Mouse (Mus musculus) adrenal gland, adult 18-20 months (tissue): ENCODE measurements at regions not wholly inside any gene's neighbourhood (a gene's known extent, or its start where the extent isn't known, plus 50 kb on each side); places are given as distances from the start of the nearest gene placed in this dataset.

Source experiments
- DNase-seq, 2 experiments: peaks; one replicate each; pipeline ENCODE4 v3.0.0; 2021 to 2022; ENCODE audit warnings: low spot score in 2 of 2
- microRNA-seq, 2 experiments: library from miRNA; unstranded; fragments of <30 nt; microRNA quantifications; one replicate each; pipeline ENCODE4 v1.2.0; 2021; ENCODE audit warnings: borderline number of aligned reads in 2 of 2

DNA sequence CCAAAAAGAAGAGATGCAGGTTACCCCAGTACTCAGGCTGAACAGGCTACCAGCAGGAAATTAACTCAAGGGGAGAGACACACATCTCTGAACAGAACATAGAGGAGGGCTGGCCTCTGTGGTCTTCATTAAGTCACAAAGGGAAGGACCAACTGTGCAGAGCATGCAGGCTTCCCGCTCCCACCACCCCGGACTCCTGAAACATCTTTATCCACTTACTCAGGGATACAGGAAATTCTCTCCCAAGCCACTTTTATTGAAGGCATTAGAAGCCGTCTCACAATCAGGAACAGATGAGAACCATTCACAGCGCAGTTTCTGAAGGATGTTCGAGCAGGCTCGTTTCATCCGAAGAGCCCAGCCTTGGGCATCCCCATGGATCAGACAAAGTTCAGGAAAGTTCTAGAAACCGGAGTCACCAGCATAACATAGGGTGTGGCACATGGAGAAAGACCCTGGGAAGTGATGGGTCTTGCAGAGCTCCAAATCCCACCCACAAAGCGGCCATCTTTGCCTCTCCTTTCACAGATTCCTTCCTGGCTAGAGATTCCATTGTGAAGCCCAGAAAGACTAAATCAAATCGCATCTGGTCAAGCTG lies 55.9 kb upstream of the Zbtb40 start:
- no peak for DNase-seq

DNA sequence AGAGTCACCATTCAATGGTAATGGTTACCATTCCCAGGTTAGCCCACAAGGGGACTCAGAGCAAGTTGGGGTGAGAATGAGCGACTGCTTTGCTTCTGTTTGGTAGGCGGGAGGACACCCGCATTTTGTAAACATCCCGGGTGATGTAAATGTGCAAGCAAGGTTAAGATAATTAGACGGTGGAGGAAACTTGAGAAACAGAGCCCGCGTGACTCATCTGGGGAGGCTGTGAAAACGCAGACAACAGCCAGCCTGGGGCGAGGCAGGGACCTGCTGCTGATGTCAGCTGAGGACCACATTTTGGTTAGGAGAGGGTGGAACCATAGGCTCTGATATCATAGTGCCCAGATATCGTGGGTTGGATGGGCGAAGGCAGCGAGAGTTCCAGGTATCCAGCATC lies 52.6 kb upstream of the Zbtb40 start:
- DNase-seq, result no peak

DNA sequence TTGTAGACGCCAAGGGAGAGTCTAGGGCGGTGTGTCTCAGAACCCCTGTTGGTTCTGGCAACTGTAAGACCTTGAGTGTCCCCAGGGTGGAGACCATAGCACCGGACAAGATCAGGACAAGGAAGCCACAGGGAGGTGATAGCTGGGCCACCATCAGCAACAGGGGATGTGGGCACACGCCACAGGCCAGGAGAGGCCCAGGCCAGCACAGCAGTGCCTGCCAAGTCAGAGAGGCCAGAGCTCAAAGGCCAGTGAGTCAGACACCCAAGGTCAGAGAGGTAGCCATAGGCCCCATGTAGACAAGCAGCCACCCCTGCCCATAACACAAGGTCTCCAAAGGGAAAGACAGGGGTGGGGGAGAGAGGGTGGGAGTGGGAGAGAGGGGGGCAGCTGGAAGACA lies 52.2 kb upstream of the Zbtb40 start:
- DNase-seq, result peak in 1 of 2 experiments; percentile 20

Small RNAs in the stretch of these regions (microRNA-seq; reads per million reads assigned to microRNA genes)
- 0 reads per million in 2 experiments for gene Gm23263
- 0 reads per million in 2 experiments for gene Gm25399
